Mouse (Mus musculus) liver, embryonic 16.5 days (tissue): ENCODE measurements at regions not wholly inside any gene's neighbourhood (a gene's known extent, or its start where the extent isn't known, plus 50 kb on each side); places are given as distances from the start of the nearest gene placed in this dataset.

Source experiments
- ATAC-seq: fragments of 200-750 bp; cut with Nextera tagmentation; 2 replicates; pipeline ENCODE4 v1.8.0; 2017; ENCODE audit warnings: low read depth, mild to moderate bottlenecking, moderate number of reproducible peaks, moderate library complexity
- H3K27ac ChIP-seq: fragments of 300-500 bp; sonication (generic); 2 replicates; pipeline ENCODE4 v1.5.1; 2014; ENCODE audit warnings: mild to moderate bottlenecking, low read length
- H3K27me3 ChIP-seq: fragments of 300-500 bp; sonication (generic); 2 replicates; pipeline ENCODE4 v1.6.1; 2014; ENCODE audit warnings: low read depth, low read length, mixed read lengths; ENCODE audit not compliant: control insufficient read depth, insufficient read depth
- H3K36me3 ChIP-seq: fragments of 300-500 bp; sonication (generic); 2 replicates; pipeline ENCODE4 v1.6.1; 2014; ENCODE audit warnings: mild to moderate bottlenecking; ENCODE audit not compliant: control insufficient read depth, insufficient read depth
- H3K4me1 ChIP-seq: fragments of 300-500 bp; sonication (generic); 2 replicates; pipeline ENCODE4 v1.6.1; 2014; ENCODE audit warnings: low read depth, low read length, mixed read lengths; ENCODE audit not compliant: control insufficient read depth
- H3K4me2 ChIP-seq: fragments of 300-500 bp; sonication (generic); 2 replicates; pipeline ENCODE4 v1.6.1; 2014; ENCODE audit warnings: low read depth, low read length, mixed read lengths
- H3K4me3 ChIP-seq: fragments of 300-500 bp; sonication (generic); 2 replicates; pipeline ENCODE4 v1.5.1; 2014; ENCODE audit warnings: low read depth, mild to moderate bottlenecking, low read length
- H3K9ac ChIP-seq: fragments of 300-500 bp; sonication (generic); 2 replicates; pipeline ENCODE4 v1.6.1; 2014; ENCODE audit warnings: low read depth, low read length
- H3K9me3 ChIP-seq: fragments of 300-500 bp; sonication (generic); replicated peaks from 2 replicates; pipeline ENCODE4 v1.6.1; 2016; ENCODE audit warnings: low read length; ENCODE audit not compliant: control insufficient read depth
- WGBS: fragments of 180-500 bp; shearing (Covaris S2); extraction: QIAGEN DNeasy Blood & Tissue Kit; methylation state at CpG from one replicate; pipeline ENCODE4 v1.1.7; 2014; ENCODE audit not compliant: insufficient replicate concordance; 5-methylcytosine and 5-hydroxymethylcytosine counted together

- no peaks in the 10 kb centered on the region for H3K27me3 ChIP-seq
- no peak overlapping the region for H3K4me3 ChIP-seq
- H3K4me1 ChIP-seq: no peaks in the 10 kb centered on the region
- no peak overlapping the region for H3K4me2 ChIP-seq
- WGBS: 62% methylated on average over 3 of the region's 3 CpGs
- no peak overlapping the region for H3K27ac ChIP-seq
- no peak overlapping the region for H3K9ac ChIP-seq
- H3K36me3 ChIP-seq: no peaks in the 10 kb centered on the region
- no peak for ATAC-seq
- no peaks in the 10 kb centered on the region for H3K9me3 ChIP-seq
Measured at GRCm38 (mm10) chr12:12594567-12594966, 332.6 kb downstream of the Fam49a start.

GRCm38 (mm10) chr12:12593343-12593742 is 331.4 kb downstream of the Fam49a start:
- Histone ChIP-seq H3K4me3 (no peak overlapping the region), H3K36me3 (no peaks in the 10 kb centered on the region), H3K9me3 (no peaks in the 10 kb centered on the region), H3K4me1 (no peaks in the 10 kb centered on the region), H3K27me3 (no peaks in the 10 kb centered on the region), H3K27ac (no peak overlapping the region), H3K4me2 (no peak overlapping the region), H3K9ac (no peak overlapping the region)
- no peak for ATAC-seq
- 43% methylated on average over 2 of the region's 2 CpGs for WGBS

- Histone ChIP-seq H3K27ac (no peak overlapping the region), H3K4me1 (no peaks in the 10 kb centered on the region), H3K36me3 (no peaks in the 10 kb centered on the region), H3K9me3 (no peaks in the 10 kb centered on the region), H3K9ac (no peak overlapping the region), H3K4me3 (no peak overlapping the region), H3K27me3 (no peaks in the 10 kb centered on the region), H3K4me2 (no peak overlapping the region)
- 65% methylated on average over 8 of the region's 8 CpGs for WGBS
- no peak for ATAC-seq
Measured at GRCm38 (mm10) chr12:12590753-12591291, 328.9 kb downstream of the Fam49a start.

- Histone ChIP-seq H3K27me3 (no peaks in the 10 kb centered on the region), H3K9me3 (no peaks in the 10 kb centered on the region), H3K36me3 (no peaks in the 10 kb centered on the region), H3K4me1 (no peaks in the 10 kb centered on the region), H3K27ac (no peak overlapping the region), H3K4me2 (no peak overlapping the region), H3K4me3 (no peak overlapping the region), H3K9ac (no peak overlapping the region)
- no peak for ATAC-seq
- WGBS: 65% methylated on average over 5 of the region's 5 CpGs
Measured at GRCm38 (mm10) chr12:12588771-12589370, 326.9 kb downstream of the Fam49a start.

GRCm38 (mm10) chr12:12586436-12586835 is 324.5 kb downstream of the Fam49a start:
- Histone ChIP-seq H3K4me1 (no peaks in the 10 kb centered on the region), H3K9ac (no peak overlapping the region), H3K4me2 (no peak overlapping the region), H3K9me3 (no peaks in the 10 kb centered on the region), H3K27ac (no peak overlapping the region), H3K4me3 (no peak overlapping the region), H3K36me3 (no peaks in the 10 kb centered on the region), H3K27me3 (no peaks in the 10 kb centered on the region)
- WGBS: 72% methylated on average over 6 of the region's 6 CpGs
- ATAC-seq: no peak

GRCm38 (mm10) chr12:12581271-12582186 is 319.6 kb downstream of the Fam49a start:
- H3K4me1 ChIP-seq: no peaks in the 10 kb centered on the region
- H3K4me3 ChIP-seq: no peak overlapping the region
- no peaks in the 10 kb centered on the region for H3K36me3 ChIP-seq
- no peak for ATAC-seq
- no peaks in the 10 kb centered on the region for H3K27me3 ChIP-seq
- 53% methylated on average over 19 of the region's 19 CpGs for WGBS
- no peak overlapping the region for H3K4me2 ChIP-seq
- no peak overlapping the region for H3K9ac ChIP-seq
- H3K27ac ChIP-seq: no peak overlapping the region
- H3K9me3 ChIP-seq: no peaks in the 10 kb centered on the region

GRCm38 (mm10) chr12:12580763-12581178 is 318.8 kb downstream of the Fam49a start:
- WGBS: 8% methylated on average over 8 of the region's 8 CpGs
- Histone ChIP-seq H3K9ac (no peak overlapping the region), H3K4me1 (no peaks in the 10 kb centered on the region), H3K4me3 (no peak overlapping the region), H3K27me3 (no peaks in the 10 kb centered on the region), H3K36me3 (no peaks in the 10 kb centered on the region), H3K9me3 (no peaks in the 10 kb centered on the region), H3K4me2 (no peak overlapping the region), H3K27ac (no peak overlapping the region)
- ATAC-seq: no peak

- 43% methylated on average over 7 of the region's 7 CpGs for WGBS
- H3K9ac ChIP-seq: no peak overlapping the region
- no peaks in the 10 kb centered on the region for H3K36me3 ChIP-seq
- no peak overlapping the region for H3K4me2 ChIP-seq
- H3K4me1 ChIP-seq: no peaks in the 10 kb centered on the region
- no peak for ATAC-seq
- H3K9me3 ChIP-seq: no peaks in the 10 kb centered on the region
- H3K4me3 ChIP-seq: no peak overlapping the region
- H3K27ac ChIP-seq: no peak overlapping the region
- H3K27me3 ChIP-seq: no peaks in the 10 kb centered on the region
Measured at GRCm38 (mm10) chr12:12578278-12578677, 316.3 kb downstream of the Fam49a start.
